Mouse (Mus musculus): ENCODE data around the gene Hesx1. TPM values are rescaled to one million over a fixed set of nuclear protein-coding genes. Genes with fewer than 3 reads are reported as not detected.

Hesx1 gene
- polyA plus RNA-seq, 1 experiment = not detected

DNA sequence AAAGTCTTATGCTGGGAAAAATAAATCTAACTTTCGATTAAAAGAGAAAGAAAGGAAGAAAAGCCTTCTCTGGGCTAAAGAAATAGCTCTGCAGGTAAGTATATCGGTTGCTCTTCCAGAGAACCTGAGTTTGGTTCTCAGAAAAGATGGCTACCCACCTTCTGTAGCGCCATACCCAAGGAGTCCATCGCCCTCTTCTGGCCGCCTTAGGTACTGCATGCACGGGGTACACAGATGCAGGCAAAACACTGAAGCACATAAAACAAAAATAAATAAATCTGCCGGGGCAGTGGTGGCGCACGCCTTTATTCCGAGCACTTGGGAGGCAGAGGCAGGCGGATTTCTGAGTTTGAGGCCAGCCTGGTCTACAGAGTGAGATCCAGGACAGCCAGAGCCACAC, 28.7 kb downstream of the Hesx1 start:
- no peaks in the 10 kb centered on the region for H3K79me2 ChIP-seq (ENCODE audit: control insufficient read depth, insufficient read depth)
- H3ac ChIP-seq (ENCODE audit: control insufficient read depth, insufficient read length) = no peak overlapping the region
- no peak overlapping the region for H3K4me3 ChIP-seq
- H3K36me3 ChIP-seq (ENCODE audit: control insufficient read depth, insufficient read depth) = no peaks in the 10 kb centered on the region
- H3K4me2 ChIP-seq (ENCODE audit: low read depth) = no peak overlapping the region
- H3K27me3 ChIP-seq (ENCODE audit: control insufficient read depth, insufficient read depth, insufficient read length) = peaks cover 4% of the 10 kb centered on the region
- TF ChIP-seq POLR2A (IDR thresholded peaks at IDR 0.05; ENCODE audit: insufficient read length, low read depth) = no peak

DNA sequence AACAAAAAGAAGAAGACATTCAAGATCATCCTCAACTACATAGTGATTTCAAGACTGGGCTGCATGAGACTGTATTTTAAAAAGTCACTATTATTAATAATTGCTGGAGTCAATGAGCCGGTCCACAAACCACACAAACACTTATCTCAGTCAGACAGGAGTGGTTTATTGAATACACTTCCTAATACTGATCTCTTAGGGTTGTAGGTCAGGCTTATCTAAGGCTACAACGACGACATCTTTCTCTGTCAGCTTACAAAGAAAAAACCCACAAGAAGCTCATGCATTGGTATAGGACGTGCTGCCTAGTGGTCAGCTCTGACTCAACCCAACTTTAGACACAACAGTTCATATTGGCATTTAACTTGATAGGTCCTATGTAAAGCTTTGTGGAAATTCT, 30.4 kb downstream of the Hesx1 start:
- TF ChIP-seq POLR2A (IDR thresholded peaks at IDR 0.05; ENCODE audit: insufficient read length, low read depth) = no peak
- TF ChIP-seq TCF12 (IDR thresholded peaks at IDR 0.05; ENCODE audit: insufficient read depth, poor library complexity, severe bottlenecking) = no peak
- TF ChIP-seq SRF (IDR thresholded peaks at IDR 0.05; ENCODE audit: control insufficient read depth, insufficient read length, low read depth) = no peak
- Histone ChIP-seq H3K36me3 (ENCODE audit: control insufficient read depth, insufficient read depth) (no peaks in the 10 kb centered on the region), H3K79me2 (ENCODE audit: control insufficient read depth, insufficient read depth) (no peaks in the 10 kb centered on the region), H3K4me3 (no peak overlapping the region), H3K4me2 (ENCODE audit: low read depth) (no peak overlapping the region), H3K27me3 (ENCODE audit: control insufficient read depth, insufficient read depth, insufficient read length) (peaks cover 4% of the 10 kb centered on the region), H3ac (ENCODE audit: control insufficient read depth, insufficient read length) (no peak overlapping the region)

DNA sequence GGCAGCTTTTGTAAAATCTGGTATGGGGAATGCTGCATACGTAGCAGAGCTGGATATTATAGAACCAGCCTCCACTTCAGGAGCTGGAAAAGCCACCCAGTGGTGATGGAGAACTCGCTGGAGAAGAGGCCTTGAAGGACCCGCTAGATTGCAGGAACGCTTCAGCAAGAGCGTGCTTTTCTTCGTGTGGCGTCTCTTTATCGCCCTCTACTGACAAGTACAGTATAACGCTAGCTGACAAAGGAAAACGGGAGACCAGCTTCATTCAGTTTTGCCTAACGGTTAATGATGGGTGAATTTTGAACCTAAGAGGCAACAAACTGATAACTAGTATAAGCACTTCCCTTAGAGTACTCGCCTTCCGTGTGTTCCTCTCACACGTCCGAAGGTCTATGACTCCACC, 35.6 kb downstream of the Hesx1 start:
- H3K4me3 ChIP-seq = no peak overlapping the region
- TF ChIP-seq USF1 (IDR thresholded peaks at IDR 0.05; ENCODE audit: low read depth) (no peak), MYOD1 (IDR thresholded peaks at IDR 0.05; ENCODE audit: control insufficient read depth in 1 of 3, insufficient read length in 2 of 3, low read depth in 2 of 3) (no peak), TCF12 (IDR thresholded peaks at IDR 0.05; ENCODE audit: insufficient read depth, poor library complexity, severe bottlenecking) (no peak), E2F4 (IDR thresholded peaks at IDR 0.05; ENCODE audit: insufficient read depth) (no peak), REST (IDR thresholded peaks at IDR 0.05; ENCODE audit: insufficient read depth, insufficient read length) (no peak), MYOG (IDR thresholded peaks at IDR 0.05; ENCODE audit: control insufficient read depth in 1 of 3, insufficient read depth in 1 of 3, insufficient read length in 2 of 3, low read depth in 2 of 3) (no peak), CEBPB (IDR thresholded peaks at IDR 0.05; ENCODE audit: insufficient read depth, poor library complexity, severe bottlenecking) (no peak), POLR2A (IDR thresholded peaks at IDR 0.05; ENCODE audit: insufficient read length, low read depth) (no peak), SRF (IDR thresholded peaks at IDR 0.05; ENCODE audit: control insufficient read depth, insufficient read length, low read depth) (no peak), POLR2AphosphoS2 (IDR thresholded peaks at IDR 0.05; ENCODE audit: insufficient read length, low read depth) (no peak), TCF3 (IDR thresholded peaks at IDR 0.05; ENCODE audit: insufficient read length, low read depth) (no peak), MAX (IDR thresholded peaks at IDR 0.05; ENCODE audit: low read depth) (no peak)
- H3K4me2 ChIP-seq (ENCODE audit: low read depth) = no peak overlapping the region

DNA sequence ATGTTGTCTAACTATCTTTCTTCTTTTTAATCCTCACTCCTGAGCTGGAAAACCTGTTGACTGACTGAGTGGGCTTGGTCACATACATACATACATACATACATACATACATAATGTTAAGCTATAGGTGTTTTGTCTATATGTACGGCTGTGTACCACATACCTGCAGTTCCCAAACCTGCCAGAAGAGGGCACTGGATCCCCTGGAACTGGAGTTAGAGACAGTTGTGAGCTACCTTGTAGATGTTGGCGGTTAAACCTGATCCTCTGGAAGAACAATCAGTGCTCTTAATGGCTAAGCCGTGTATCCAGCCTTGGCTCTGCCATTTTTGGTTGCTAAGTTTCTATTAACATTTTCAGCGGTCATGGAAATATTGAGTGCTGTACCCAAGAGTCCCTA, 36.9 kb downstream of the Hesx1 start:
- Histone ChIP-seq H3K27me3 (ENCODE audit: control insufficient read depth, insufficient read depth, insufficient read length) (no peaks in the 10 kb centered on the region), H3ac (ENCODE audit: control insufficient read depth, insufficient read length) (no peak overlapping the region), H3K79me2 (ENCODE audit: control insufficient read depth, insufficient read depth) (no peaks in the 10 kb centered on the region), H3K4me2 (ENCODE audit: low read depth) (no peak overlapping the region), H3K4me3 (no peak overlapping the region), H3K36me3 (ENCODE audit: control insufficient read depth, insufficient read depth) (no peaks in the 10 kb centered on the region)
- TF ChIP-seq TCF12 (IDR thresholded peaks at IDR 0.05; ENCODE audit: insufficient read depth, poor library complexity, severe bottlenecking) (no peak), CEBPB (IDR thresholded peaks at IDR 0.05; ENCODE audit: insufficient read depth, poor library complexity, severe bottlenecking) (no peak), SRF (IDR thresholded peaks at IDR 0.05; ENCODE audit: control insufficient read depth, insufficient read length, low read depth) (no peak), MAX (IDR thresholded peaks at IDR 0.05; ENCODE audit: low read depth) (no peak)

More for the DNA sequence above, 35.6 kb downstream of the Hesx1 start:
- Histone ChIP-seq H3K79me2 (ENCODE audit: control insufficient read depth, insufficient read depth) (no peaks in the 10 kb centered on the region), H3K36me3 (ENCODE audit: control insufficient read depth, insufficient read depth) (no peaks in the 10 kb centered on the region), H3ac (ENCODE audit: control insufficient read depth, insufficient read length) (no peak overlapping the region), H3K27me3 (ENCODE audit: control insufficient read depth, insufficient read depth, insufficient read length) (no peaks in the 10 kb centered on the region)

DNA sequence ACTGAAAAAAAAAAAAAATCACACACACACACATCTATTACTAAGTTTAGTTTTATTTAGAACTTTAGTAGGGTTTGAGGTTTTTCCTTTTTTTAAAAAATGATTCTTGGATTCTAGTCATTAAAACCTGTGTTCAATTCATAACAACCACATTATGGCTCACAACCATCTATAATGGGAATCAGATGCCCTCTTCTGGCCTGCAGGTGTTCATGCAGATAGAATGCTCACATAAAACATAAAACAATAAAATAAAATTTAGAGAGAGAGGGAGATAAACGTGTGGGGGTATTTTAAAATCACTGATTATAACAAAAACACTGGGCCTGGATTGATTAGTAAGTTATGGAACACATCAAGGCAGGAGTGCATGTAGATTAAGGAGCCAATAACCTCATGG, 43.3 kb downstream of the Hesx1 start:
- no peak overlapping the region for H3K4me3 ChIP-seq
- TF ChIP-seq MAX (IDR thresholded peaks at IDR 0.05; ENCODE audit: low read depth) (no peak), E2F4 (IDR thresholded peaks at IDR 0.05; ENCODE audit: insufficient read depth) (no peak), TCF12 (IDR thresholded peaks at IDR 0.05; ENCODE audit: insufficient read depth, poor library complexity, severe bottlenecking) (no peak), MYOG (IDR thresholded peaks at IDR 0.05; ENCODE audit: control insufficient read depth in 1 of 3, insufficient read depth in 1 of 3, insufficient read length in 2 of 3, low read depth in 2 of 3) (no peak)
- H3K27me3 ChIP-seq (ENCODE audit: control insufficient read depth, insufficient read depth, insufficient read length) = no peaks in the 10 kb centered on the region
- no peak overlapping the region for H3K4me2 ChIP-seq (ENCODE audit: low read depth)
- no peaks in the 10 kb centered on the region for H3K36me3 ChIP-seq (ENCODE audit: control insufficient read depth, insufficient read depth)
- H3ac ChIP-seq (ENCODE audit: control insufficient read depth, insufficient read length) = no peak overlapping the region
- H3K79me2 ChIP-seq (ENCODE audit: control insufficient read depth, insufficient read depth) = peaks cover 5% of the 10 kb centered on the region

DNA sequence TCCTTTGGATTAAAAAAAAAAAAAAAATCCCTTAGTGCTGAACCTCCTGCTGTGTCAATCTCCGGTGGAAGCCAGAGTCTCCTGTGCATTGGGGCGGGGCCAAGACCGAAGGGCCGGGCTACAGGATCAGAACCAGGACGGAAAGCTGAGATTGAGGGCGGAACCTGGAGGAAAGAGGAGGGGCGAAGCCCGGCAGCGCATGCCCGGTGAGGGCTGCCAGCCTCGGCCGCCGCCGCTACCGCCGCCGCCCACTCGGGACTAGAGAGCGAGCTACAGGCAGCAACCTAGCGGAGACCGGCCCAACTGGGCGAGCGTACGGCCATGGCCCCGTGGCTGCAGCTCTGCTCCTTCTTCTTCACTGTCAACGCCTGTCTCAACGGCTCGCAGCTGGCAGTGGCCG, 44.6 kb downstream of the Hesx1 start, which contains the start of gene Il17rd:
Gene Il17rd (plus strand): TSS at position 159 of the 400 bp plus-strand sequence.
- H3K4me2 ChIP-seq (ENCODE audit: low read depth) = peak within 1 kb of the TSS; percentile 84
- H3ac ChIP-seq (ENCODE audit: control insufficient read depth, insufficient read length) = peak within 1 kb of the TSS; percentile 53
- TF ChIP-seq MYOD1 (IDR thresholded peaks at IDR 0.05; ENCODE audit: control insufficient read depth in 1 of 3, insufficient read length in 2 of 3, low read depth in 2 of 3) (no peak), SRF (IDR thresholded peaks at IDR 0.05; ENCODE audit: control insufficient read depth, insufficient read length, low read depth) (no peak), CEBPB (IDR thresholded peaks at IDR 0.05; ENCODE audit: insufficient read depth, poor library complexity, severe bottlenecking) (no peak), E2F4 (IDR thresholded peaks at IDR 0.05; ENCODE audit: insufficient read depth) (no peak), POLR2AphosphoS2 (IDR thresholded peaks at IDR 0.05; ENCODE audit: insufficient read length, low read depth) (peak; percentile 93), REST (IDR thresholded peaks at IDR 0.05; ENCODE audit: insufficient read depth, insufficient read length) (no peak), POLR2A (IDR thresholded peaks at IDR 0.05; ENCODE audit: insufficient read length, low read depth) (peak; percentile 97), USF1 (IDR thresholded peaks at IDR 0.05; ENCODE audit: low read depth) (no peak), TCF12 (IDR thresholded peaks at IDR 0.05; ENCODE audit: insufficient read depth, poor library complexity, severe bottlenecking) (no peak), TCF3 (IDR thresholded peaks at IDR 0.05; ENCODE audit: insufficient read length, low read depth) (no peak), MYOG (IDR thresholded peaks at IDR 0.05; ENCODE audit: control insufficient read depth in 1 of 3, insufficient read depth in 1 of 3, insufficient read length in 2 of 3, low read depth in 2 of 3) (peak in 1 of 3 experiments; percentile 6), MAX (IDR thresholded peaks at IDR 0.05; ENCODE audit: low read depth) (no peak)
- H3K36me3 ChIP-seq (ENCODE audit: control insufficient read depth, insufficient read depth) = no peaks in the 10 kb centered on the region
- H3K4me3 ChIP-seq = peak within 1 kb of the TSS; percentile 30
- peaks cover 5% of the 10 kb centered on the region for H3K79me2 ChIP-seq (ENCODE audit: control insufficient read depth, insufficient read depth)
- no peaks in the 10 kb centered on the region for H3K27me3 ChIP-seq (ENCODE audit: control insufficient read depth, insufficient read depth, insufficient read length)
